Mouse (Mus musculus) adrenal gland (tissue): ENCODE data around the gene Actn1.

Source experiments
- intact Hi-C: fragments of 180-260 bp; cut with DNase I; formaldehyde crosslinking; loops from one replicate; pipeline ENCODE4 v1.15.1; 2025

The Actn1 gene

GRCm38 (mm10) chr12:80197343-80197742, 62.8 kb downstream of the Actn1 start:
- intact Hi-C loops: loop anchor here (5.0 kb wide), 2 partner anchors 40 to 190 kb away; no protein-coding TSS in a partner anchor

- intact Hi-C loops: no loop called here
Observed at GRCm38 (mm10) chr12:80191806-80192205, 68.4 kb downstream of the Actn1 start.

GRCm38 (mm10) chr12:80191371-80191770, 68.8 kb downstream of the Actn1 start:
- intact Hi-C loops: no loop called here

GRCm38 (mm10) chr12:80190915-80191314, 69.3 kb downstream of the Actn1 start:
- intact Hi-C loops: no loop called here

- intact Hi-C loops: no loop called here
Observed at GRCm38 (mm10) chr12:80184041-80184440, 76.1 kb downstream of the Actn1 start.

- intact Hi-C loops: no loop called here
Observed at GRCm38 (mm10) chr12:80181831-80182230, 78.3 kb downstream of the Actn1 start.

GRCm38 (mm10) chr12:80178035-80178434, 82.1 kb downstream of the Actn1 start:
- intact Hi-C loops: no loop called here

- intact Hi-C loops: no loop called here
Observed at GRCm38 (mm10) chr12:80168736-80169135, 91.4 kb downstream of the Actn1 start.

GRCm38 (mm10) chr12:80168178-80168686, 91.9 kb downstream of the Actn1 start:
- intact Hi-C loops: no loop called here

- intact Hi-C loops: no loop called here
Observed at GRCm38 (mm10) chr12:80167321-80167720, 92.8 kb downstream of the Actn1 start.

- intact Hi-C loops: no loop called here
Observed at GRCm38 (mm10) chr12:80166651-80167050, 93.5 kb downstream of the Actn1 start.

- intact Hi-C loops: no loop called here
Observed at GRCm38 (mm10) chr12:80164526-80164925, 95.6 kb downstream of the Actn1 start.

GRCm38 (mm10) chr12:80162448-80162847, 97.7 kb downstream of the Actn1 start:
- intact Hi-C loops: no loop called here

GRCm38 (mm10) chr12:80157675-80158074, 102.5 kb downstream of the Actn1 start:
- intact Hi-C loops: loop anchor here (5.0 kb wide), 3 partner anchors 40 to 565 kb away; no protein-coding TSS in a partner anchor

- intact Hi-C loops: no loop called here
Observed at GRCm38 (mm10) chr12:80153687-80154326, 106.4 kb downstream of the Actn1 start.

GRCm38 (mm10) chr12:80153078-80153477, 107.1 kb downstream of the Actn1 start:
- intact Hi-C loops: no loop called here

GRCm38 (mm10) chr12:80151821-80152220, 108.3 kb downstream of the Actn1 start:
- intact Hi-C loops: no loop called here

GRCm38 (mm10) chr12:80150624-80151023, 109.5 kb downstream of the Actn1 start:
- intact Hi-C loops: no loop called here

GRCm38 (mm10) chr12:80147563-80148214, 112.5 kb downstream of the Actn1 start:
- intact Hi-C loops: loop anchor here (5.0 kb wide), 1 partner anchor 800 kb away; no protein-coding TSS in a partner anchor

GRCm38 (mm10) chr12:80146227-80147223, 113.6 kb downstream of the Actn1 start:
- intact Hi-C loops: loop anchor here (5.0 kb wide), 1 partner anchor 799 kb away; no protein-coding TSS in a partner anchor

- intact Hi-C loops: loop anchor here (5.0 kb wide), 1 partner anchor 798 kb away; no protein-coding TSS in a partner anchor
Observed at GRCm38 (mm10) chr12:80145365-80145764, 114.8 kb downstream of the Actn1 start.
